Mouse (Mus musculus) hindbrain, embryonic 16.5 days (tissue): ENCODE data around the gene Nsg2. TPM values are rescaled to one million over a fixed set of nuclear protein-coding genes. Genes with fewer than 3 reads are reported as not detected.

Experiments used
- ATAC-seq: fragments of 200-750 bp; cut with Nextera tagmentation; 2 replicates; pipeline ENCODE4 v1.8.0; 2017; ENCODE audit warnings: moderate TSS enrichment, moderate library complexity
- H3K27ac ChIP-seq: fragments of 300-500 bp; sonication (generic); 2 replicates; pipeline ENCODE4 v1.5.1; 2014; ENCODE audit warnings: low read depth, mild to moderate bottlenecking, control low read depth, low read length, moderate library complexity
- H3K27me3 ChIP-seq: fragments of 300-500 bp; sonication (generic); replicated peaks from 2 replicates; pipeline ENCODE4 v1.6.1; 2014; ENCODE audit warnings: low read length; ENCODE audit not compliant: control insufficient read depth, insufficient read depth
- H3K36me3 ChIP-seq: fragments of 300-500 bp; sonication (generic); 2 replicates; pipeline ENCODE4 v1.6.1; 2014; ENCODE audit warnings: mild to moderate bottlenecking, low read length, moderate library complexity, mixed read lengths; ENCODE audit not compliant: control insufficient read depth, insufficient read depth
- H3K4me1 ChIP-seq: fragments of 300-500 bp; sonication (generic); 2 replicates; pipeline ENCODE4 v1.6.1; 2014; ENCODE audit warnings: low read depth, low read length; ENCODE audit not compliant: control insufficient read depth, insufficient read depth
- H3K4me2 ChIP-seq: fragments of 300-500 bp; sonication (generic); 2 replicates; pipeline ENCODE4 v1.6.1; 2014; ENCODE audit warnings: mild to moderate bottlenecking, low read length, control low read depth, moderate library complexity
- H3K4me3 ChIP-seq: fragments of 300-500 bp; sonication (generic); 2 replicates; pipeline ENCODE4 v1.5.1; 2014; ENCODE audit warnings: mild to moderate bottlenecking, low read length, control low read depth, moderate library complexity
- H3K9ac ChIP-seq: fragments of 300-500 bp; sonication (generic); 2 replicates; pipeline ENCODE4 v1.6.1; 2014; ENCODE audit warnings: low read depth, mild to moderate bottlenecking, control low read depth, low read length, moderate library complexity
- H3K9me3 ChIP-seq: fragments of 300-500 bp; sonication (generic); 2 replicates; pipeline ENCODE4 v1.6.1; 2014; ENCODE audit warnings: mild to moderate bottlenecking, low read length, moderate library complexity; ENCODE audit not compliant: control insufficient read depth
- WGBS: fragments of 180-500 bp; shearing (Covaris S2); extraction: QIAGEN DNeasy Blood & Tissue Kit; methylation state at CpG from one replicate; pipeline ENCODE4 v1.1.7; 2014; 5-methylcytosine and 5-hydroxymethylcytosine counted together
- polyA plus RNA-seq: library from polyadenylated mRNA; unstranded; fragments of >200 nt; fragmentation: Nextera tagmentation; extraction: Ambion mirVana; gene quantifications from 2 replicates; pipeline ENCODE4 v1.2.1, GENCODE M21; 2015

The Nsg2 gene
- polyA plus RNA-seq, 1 experiment from 2014 or later, result 557 TPM

DNA sequence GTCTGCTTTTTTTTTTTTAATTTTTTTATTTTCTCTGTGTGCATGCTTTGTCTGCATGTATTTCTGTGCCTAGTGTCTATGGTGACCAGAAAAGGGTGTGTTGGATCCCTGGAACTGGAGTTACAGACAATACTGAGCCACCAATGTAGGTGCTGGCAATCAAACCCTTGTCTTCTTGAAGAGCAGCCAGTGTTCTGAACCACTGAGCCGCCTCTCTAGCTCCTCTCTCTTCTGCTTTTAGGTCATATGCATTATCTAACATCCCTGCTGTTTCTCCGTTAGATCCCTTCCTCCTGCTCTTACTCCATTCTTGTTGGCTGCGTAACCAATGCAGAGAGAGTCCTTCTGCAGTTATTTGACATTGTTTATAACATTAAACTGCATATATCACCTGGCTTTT, 8.6 kb downstream of the Nsg2 start:
- no peak for ATAC-seq
- Histone ChIP-seq H3K27ac (no peak overlapping the region), H3K4me1 (peaks cover 31% of the 10 kb centered on the region), H3K36me3 (peaks cover 29% of the 10 kb centered on the region), H3K9ac (no peak overlapping the region), H3K9me3 (peaks cover 11% of the 10 kb centered on the region), H3K4me2 (peak overlapping the region; percentile 28), H3K4me3 (no peak overlapping the region), H3K27me3 (no peaks in the 10 kb centered on the region)
- WGBS, result 54% methylated on average over 3 of the region's 3 CpGs

DNA sequence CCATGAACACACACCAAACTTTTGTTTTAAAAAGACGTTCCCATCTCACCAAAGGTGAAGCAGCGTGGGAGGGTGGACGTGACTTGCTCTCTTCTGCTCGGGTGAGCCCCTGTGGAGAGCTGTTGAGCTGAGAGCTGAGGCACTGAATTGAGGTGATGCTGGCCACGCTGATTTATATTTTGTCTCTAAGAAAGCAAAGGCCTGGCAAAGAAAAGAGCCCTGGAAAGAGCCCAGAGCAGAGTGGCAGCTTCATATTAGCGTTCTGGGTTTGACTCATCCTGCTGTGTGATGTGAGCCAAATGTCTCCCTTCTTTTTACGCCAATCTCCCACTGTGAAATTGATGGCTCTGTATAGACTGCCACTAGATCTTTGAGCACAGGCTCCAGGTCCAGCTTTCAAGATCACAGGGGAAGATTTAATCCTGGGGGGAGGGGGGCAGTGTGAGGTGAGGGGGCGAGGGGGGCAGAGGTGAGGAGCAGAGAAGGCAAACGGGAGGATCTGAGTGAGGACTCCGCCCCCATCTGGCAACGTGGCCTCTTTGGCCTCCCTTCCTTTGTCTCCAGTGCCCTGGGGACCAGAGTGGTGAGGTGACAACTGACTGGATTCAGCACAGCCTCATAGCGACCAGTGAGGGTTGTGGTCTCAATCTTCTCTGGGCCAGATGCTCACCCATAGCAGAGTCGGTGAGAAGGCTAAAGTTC, 9.8 kb downstream of the Nsg2 start:
- 10% methylated on average over 13 of the region's 13 CpGs for WGBS
- H3K36me3 ChIP-seq, result peaks cover 22% of the 10 kb centered on the region
- peaks cover 11% of the 10 kb centered on the region for H3K9me3 ChIP-seq
- peak overlapping the region; percentile 34 for H3K4me2 ChIP-seq
- no peaks in the 10 kb centered on the region for H3K27me3 ChIP-seq
- H3K4me1 ChIP-seq, result peaks cover 31% of the 10 kb centered on the region
- peak overlapping the region; percentile 63 for H3K27ac ChIP-seq
- no peak overlapping the region for H3K9ac ChIP-seq
- ATAC-seq, result peak; percentile 76
- H3K4me3 ChIP-seq, result no peak overlapping the region

DNA sequence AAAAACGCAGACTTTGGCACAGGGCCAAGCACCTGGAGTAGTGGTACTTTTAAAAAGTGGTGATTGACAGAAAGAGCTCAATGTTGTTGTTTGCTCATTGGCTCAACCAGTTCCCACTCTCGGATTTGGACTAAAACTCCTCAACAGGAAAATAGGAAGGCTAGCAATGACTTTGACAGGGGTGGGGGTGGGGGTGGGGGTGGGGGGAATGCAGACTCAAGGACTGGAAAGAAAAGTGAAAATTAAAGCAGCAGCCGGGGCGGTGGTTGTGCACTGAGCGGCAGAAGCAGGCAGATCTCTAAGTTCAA, 10.4 kb downstream of the Nsg2 start:
- peak overlapping the region; percentile 34; the same call in 1 of the 2 replicates for H3K4me2 ChIP-seq
- peaks cover 11% of the 10 kb centered on the region for H3K9me3 ChIP-seq
- H3K27ac ChIP-seq, result peak overlapping the region; percentile 63
- no peak overlapping the region for H3K4me3 ChIP-seq
- WGBS, result 42% methylated on average over 5 of the region's 5 CpGs
- H3K36me3 ChIP-seq, result peaks cover 21% of the 10 kb centered on the region
- ATAC-seq, result no peak
- no peaks in the 10 kb centered on the region for H3K27me3 ChIP-seq
- peaks cover 31% of the 10 kb centered on the region for H3K4me1 ChIP-seq
- H3K9ac ChIP-seq, result no peak overlapping the region

DNA sequence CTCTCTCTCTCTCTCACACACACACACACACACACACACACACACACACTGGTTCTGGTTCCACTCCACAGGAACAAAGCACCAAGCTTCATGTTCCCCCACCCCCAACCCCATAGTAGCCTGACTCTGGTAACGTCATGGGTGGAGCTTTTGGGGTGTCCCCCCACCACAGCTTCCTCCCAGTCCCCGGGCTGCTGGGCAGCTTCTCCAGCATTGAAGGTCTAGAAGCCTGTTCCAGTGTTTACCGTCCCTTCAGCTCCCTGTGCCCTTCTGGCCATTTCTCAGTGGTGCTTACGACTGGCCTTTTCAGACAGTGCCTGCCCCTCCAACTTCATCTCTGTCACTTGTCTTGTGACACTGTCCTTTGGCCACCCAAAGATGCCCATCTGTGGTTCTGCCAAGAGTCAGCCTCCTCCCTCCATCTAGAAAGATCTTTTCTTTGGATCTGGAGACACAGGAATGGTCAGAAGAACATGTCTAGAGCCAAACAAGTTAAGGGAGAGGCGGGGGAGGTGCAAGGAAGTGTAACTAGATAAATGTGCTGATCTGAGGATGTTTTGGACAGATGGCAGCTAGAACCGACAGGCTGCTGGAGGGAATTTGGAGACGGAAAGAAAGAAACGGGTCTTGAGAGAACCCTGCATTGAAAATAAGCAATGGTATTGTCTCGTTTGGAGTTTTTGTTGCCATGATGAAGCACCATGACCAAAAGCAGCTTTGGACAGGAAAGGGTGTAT, 11.8 kb downstream of the Nsg2 start:
- Histone ChIP-seq H3K4me1 (peaks cover 31% of the 10 kb centered on the region), H3K4me2 (no peak overlapping the region)

DNA sequence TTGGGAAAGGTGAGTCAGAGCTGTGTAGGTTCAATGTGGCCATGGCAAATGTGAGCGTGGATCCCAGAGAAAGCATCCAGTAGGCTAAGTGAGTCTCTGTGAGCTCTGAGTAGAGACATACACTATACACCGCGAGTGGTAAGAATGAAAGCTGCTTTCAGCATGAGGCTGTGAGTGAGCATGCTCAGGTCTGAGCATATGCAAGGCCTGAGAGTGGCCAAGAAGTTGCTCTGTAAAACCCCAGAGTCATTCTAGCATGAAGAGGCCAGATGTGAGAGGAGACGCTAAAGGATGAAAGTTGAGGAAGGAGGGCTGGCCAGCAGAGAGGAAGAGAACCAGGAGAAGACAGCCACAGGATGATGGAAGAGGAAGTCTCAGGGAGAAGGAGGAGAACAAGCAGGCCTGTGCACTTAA, 12.8 kb downstream of the Nsg2 start:
- no peak for ATAC-seq
- Histone ChIP-seq H3K4me2 (no peak overlapping the region), H3K4me1 (peaks cover 31% of the 10 kb centered on the region), H3K27ac (no peak overlapping the region), H3K9ac (no peak overlapping the region), H3K36me3 (no peaks in the 10 kb centered on the region), H3K9me3 (no peaks in the 10 kb centered on the region), H3K4me3 (no peak overlapping the region), H3K27me3 (no peaks in the 10 kb centered on the region)
- 78% methylated on average over 4 of the region's 4 CpGs for WGBS

More for the DNA sequence above, 11.8 kb downstream of the Nsg2 start:
- H3K9me3 ChIP-seq, result peaks cover 3% of the 10 kb centered on the region; the same call in 1 of the 2 replicates
- 52% methylated on average over 9 of the region's 9 CpGs for WGBS
- H3K4me3 ChIP-seq, result no peak overlapping the region
- peak overlapping the region; percentile 29 for H3K27ac ChIP-seq
- no peak overlapping the region for H3K9ac ChIP-seq
- ATAC-seq, result no peak
- no peaks in the 10 kb centered on the region for H3K27me3 ChIP-seq
- peaks cover 7% of the 10 kb centered on the region for H3K36me3 ChIP-seq

DNA sequence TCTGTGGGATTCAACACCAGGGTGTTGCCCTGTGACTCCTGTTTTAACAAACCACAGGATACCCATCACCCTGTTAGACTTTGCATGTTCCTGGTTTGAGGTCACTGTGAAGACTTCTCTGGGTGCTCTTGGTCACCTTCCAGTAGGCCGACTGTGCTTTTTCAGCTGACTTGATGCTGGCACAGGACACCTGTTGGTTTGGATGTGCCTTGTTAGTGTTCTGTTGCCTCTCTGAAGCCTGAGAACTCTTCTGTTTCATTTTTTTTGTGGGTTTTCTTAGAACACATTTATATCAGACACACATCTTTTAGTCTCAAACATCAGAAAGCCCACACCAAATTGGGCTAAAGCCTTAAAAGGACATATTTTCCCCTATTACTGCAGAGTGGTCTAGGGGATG, 13.3 kb downstream of the Nsg2 start:
- Histone ChIP-seq H3K4me3 (no peak overlapping the region), H3K27me3 (no peaks in the 10 kb centered on the region), H3K27ac (no peak overlapping the region), H3K9me3 (no peaks in the 10 kb centered on the region), H3K36me3 (no peaks in the 10 kb centered on the region), H3K4me1 (peaks cover 35% of the 10 kb centered on the region), H3K4me2 (no peak overlapping the region), H3K9ac (no peak overlapping the region)
- no peak for ATAC-seq
- WGBS, result 76% methylated on average over 1 of the region's 1 CpGs

DNA sequence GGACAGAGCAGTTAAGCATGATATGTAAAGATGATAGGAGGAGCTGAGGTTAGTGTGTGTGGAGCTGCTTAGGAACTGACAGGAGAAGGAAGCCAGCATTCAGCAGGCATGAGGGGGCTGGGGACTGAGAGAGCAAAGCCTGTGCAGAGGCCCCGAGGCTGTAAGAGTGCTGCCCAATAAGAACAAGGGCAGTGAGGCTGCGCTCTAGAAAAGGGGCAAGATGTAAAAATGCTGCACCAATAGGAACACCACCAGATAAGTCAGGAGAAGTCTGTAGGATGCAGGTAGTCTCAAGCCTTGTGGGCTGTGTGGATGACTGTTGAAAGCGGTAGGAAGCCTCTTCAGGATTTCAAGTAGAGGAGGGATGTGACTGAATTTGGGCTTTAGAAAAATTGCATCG, 17.9 kb downstream of the Nsg2 start:
- H3K36me3 ChIP-seq, result peaks cover 10% of the 10 kb centered on the region
- H3K27ac ChIP-seq, result no peak overlapping the region
- peaks cover 22% of the 10 kb centered on the region for H3K4me1 ChIP-seq
- H3K4me2 ChIP-seq, result no peak overlapping the region
- ATAC-seq, result peak; percentile 10; the same call in 1 of the 2 replicates
- no peaks in the 10 kb centered on the region for H3K27me3 ChIP-seq
- WGBS, result 56% methylated on average over 4 of the region's 4 CpGs
- H3K9me3 ChIP-seq, result no peaks in the 10 kb centered on the region
- no peak overlapping the region for H3K9ac ChIP-seq
- no peak overlapping the region for H3K4me3 ChIP-seq

DNA sequence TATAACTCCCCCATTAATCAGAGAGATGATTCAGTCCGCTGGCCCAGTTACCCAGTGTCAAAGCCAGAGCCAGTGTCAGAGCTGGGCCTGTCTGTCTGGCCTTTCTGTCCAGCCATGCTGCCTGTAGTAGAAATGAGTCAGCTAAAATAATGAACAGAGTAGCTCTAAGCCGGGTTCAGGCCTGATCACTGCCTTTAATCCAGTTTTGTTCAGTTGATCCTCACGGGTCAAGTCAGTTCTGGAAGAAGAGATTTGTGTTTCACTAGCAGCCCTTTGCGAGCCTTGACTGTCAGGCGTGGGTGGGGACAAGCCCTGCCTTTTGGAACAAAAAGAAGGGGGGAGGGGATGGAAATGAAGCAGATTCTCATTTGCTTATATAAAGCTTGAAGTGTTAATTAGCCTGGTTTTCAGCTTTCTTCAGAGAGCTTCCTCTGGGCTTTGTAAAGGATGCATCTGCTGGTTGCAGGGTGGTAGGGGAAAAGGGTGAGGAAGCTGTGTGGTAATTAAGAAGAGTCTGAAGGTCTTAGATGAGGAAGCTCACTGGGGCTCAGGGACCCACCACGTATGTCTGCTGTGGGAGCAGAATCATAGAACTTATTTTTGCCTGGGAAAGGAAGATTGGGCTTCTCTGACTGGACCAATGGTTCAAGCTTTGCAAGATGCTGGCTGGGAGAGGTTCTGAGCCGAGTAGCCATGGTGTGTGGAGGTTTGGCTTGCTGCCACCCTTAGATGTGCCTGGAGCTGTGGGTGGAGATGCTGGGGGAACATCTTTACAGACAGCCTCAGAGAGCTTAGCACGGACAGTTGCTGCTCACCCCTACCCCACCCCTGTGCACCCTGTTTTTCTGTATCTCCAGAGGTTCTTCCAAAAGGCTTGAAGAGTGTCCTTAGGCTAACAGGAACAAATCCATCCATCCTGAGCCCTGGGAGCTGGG, 20.0 kb downstream of the Nsg2 start:
- H3K9ac ChIP-seq, result no peak overlapping the region
- 15% methylated on average over 8 of the region's 8 CpGs for WGBS

DNA sequence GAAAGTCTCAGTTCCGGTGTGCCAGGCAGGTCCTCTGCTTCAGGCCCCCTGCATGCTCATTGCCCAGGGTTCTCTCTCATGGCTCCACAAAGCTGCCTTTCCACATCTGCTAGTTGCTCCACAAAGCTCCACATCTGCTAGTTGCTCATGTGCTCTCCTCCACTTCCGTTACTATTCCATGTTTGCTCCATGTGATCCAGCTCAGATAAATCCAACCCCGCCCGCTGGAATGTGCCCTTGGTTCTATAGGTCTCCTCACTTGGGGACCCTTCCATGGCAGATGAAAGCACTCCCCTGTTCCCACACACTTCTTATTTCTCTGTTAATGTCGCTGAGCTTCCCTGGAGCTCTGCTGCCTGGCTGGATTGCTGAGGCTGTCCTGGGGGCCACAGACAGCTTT, 26.4 kb downstream of the Nsg2 start:
- Histone ChIP-seq H3K4me3 (no peak overlapping the region), H3K4me2 (no peak overlapping the region)
- 44% methylated on average over 5 of the region's 5 CpGs for WGBS

More for the DNA sequence above, 20.0 kb downstream of the Nsg2 start:
- no peaks in the 10 kb centered on the region for H3K9me3 ChIP-seq
- peak; percentile 50 for ATAC-seq
- H3K4me3 ChIP-seq, result no peak overlapping the region
- H3K27me3 ChIP-seq, result no peaks in the 10 kb centered on the region
- H3K4me1 ChIP-seq, result peaks cover 27% of the 10 kb centered on the region
- peaks cover 10% of the 10 kb centered on the region for H3K36me3 ChIP-seq
- H3K27ac ChIP-seq, result peak overlapping the region; percentile 76
- peak overlapping the region; percentile 10; the same call in 1 of the 2 replicates for H3K4me2 ChIP-seq

More for the DNA sequence above, 26.4 kb downstream of the Nsg2 start:
- Histone ChIP-seq H3K4me1 (peaks cover 48% of the 10 kb centered on the region), H3K27ac (peak overlapping the region; percentile 78), H3K9ac (no peak overlapping the region), H3K27me3 (no peaks in the 10 kb centered on the region), H3K36me3 (peaks cover 6% of the 10 kb centered on the region), H3K9me3 (no peaks in the 10 kb centered on the region)
- no peak for ATAC-seq
